Mouse (Mus musculus) left cerebral cortex, postnatal 25 days (tissue): ENCODE measurements around the gene Gls. TPM values are rescaled to one million over a fixed set of nuclear protein-coding genes. Genes with fewer than 3 reads are reported as not detected.

Source experiments
- DNase-seq, 2 experiments: peaks; one replicate each; pipeline ENCODE4 v3.0.0; 2022; ENCODE audit warnings: low spot score in 2 of 2, mixed read lengths in 1 of 2
- intact Hi-C: fragments of 180-260 bp; cut with DNase I; formaldehyde crosslinking; loops from one replicate; pipeline ENCODE4 v1.15.1; 2025
- total RNA-seq, 2 experiments: library from RNA; stranded (reverse); gene quantifications; 2 replicates each; pipeline ENCODE4 v1.2.3; 2021

Gls gene
- 100 to 1,000 TPM; 374 to 387 TPM for total RNA-seq

- intact Hi-C loops, result loop anchor here (2.0 to 5.0 kb wide), 2 partner anchors 49 to 62 kb away; no protein-coding TSS in a partner anchor
- DNase-seq, result peak; percentile 97 to 99
Measured at GRCm38 (mm10) chr1:52233143-52233713, at the start of gene Gls. Gls (minus strand) TSS chr1:52233232.

GRCm38 (mm10) chr1:52279831-52280595 is 47.0 kb upstream of the Gls start:
- intact Hi-C loops, result loop anchor here (5.0 kb wide), 2 partner anchors 48 to 118 kb away; partner anchors contain the start of gene Gls
- peak; percentile 42 to 94 for DNase-seq

DNA sequence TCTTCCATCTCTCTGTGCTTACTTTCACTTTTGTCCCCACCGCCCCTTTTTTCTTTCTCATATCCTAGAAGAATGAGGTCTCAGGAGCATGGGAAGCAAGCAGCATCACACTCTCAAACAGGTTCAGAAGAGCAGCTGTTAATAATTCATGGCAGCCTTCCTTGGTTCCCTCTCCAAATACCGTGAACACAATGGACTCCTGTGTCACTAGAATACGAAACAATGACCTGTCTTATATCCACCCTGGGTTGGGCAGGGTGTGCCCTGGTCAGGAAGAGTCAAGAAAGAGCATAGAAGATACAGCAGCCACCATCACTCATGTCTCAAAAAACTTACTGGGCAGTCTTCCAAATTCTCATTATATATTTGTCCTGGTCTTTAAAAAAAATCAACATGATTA is 46.3 kb upstream of the Gls start:
- intact Hi-C loops, result no loop called here
- DNase-seq, result no peak

DNA sequence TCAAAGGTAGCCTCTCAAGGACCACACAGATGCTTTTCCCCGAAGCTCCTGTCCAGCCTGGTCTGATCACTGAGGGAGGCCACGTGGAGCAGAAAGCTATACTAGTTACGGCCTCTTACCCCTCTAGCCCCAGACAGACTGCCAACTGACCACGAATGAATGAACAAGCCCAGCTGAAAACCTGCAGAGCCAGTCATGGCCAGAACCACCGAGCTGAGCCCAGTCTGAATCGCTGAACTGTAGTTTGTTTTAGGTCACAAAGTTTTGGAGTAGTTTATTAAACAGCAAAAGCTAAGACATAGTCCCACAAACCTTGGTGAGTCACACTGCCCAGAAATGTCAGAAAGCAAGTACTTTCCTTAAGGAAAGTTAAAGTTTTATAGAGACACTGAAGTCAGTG is 45.0 kb upstream of the Gls start:
- DNase-seq, result no peak

DNA sequence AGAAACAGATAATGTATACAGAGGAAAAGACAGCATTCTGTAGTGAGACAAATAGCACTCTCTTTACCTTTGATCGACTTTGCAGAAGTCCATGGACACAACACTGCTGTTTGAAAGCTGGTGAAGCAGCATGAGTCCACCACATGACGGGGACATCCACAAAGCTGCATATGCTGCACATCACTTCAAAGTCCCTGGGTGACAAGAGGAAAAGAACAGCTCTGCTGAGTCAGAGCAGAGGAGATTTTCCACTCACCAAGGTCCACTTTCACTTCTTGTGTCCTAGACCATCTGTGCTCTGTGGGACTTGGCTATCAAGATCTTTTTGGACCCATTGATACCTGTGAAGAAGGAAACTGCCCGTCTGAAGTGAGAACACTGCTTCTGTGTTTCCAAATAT is 41.2 kb upstream of the Gls start:
- intact Hi-C loops, result no loop called here
- peak in 1 of 2 experiments; percentile 31 for DNase-seq

More for the DNA sequence above, 45.0 kb upstream of the Gls start:
- intact Hi-C loops, result no loop called here

GRCm38 (mm10) chr1:52272018-52272678 is 39.1 kb upstream of the Gls start:
- intact Hi-C loops, result no loop called here
- no peak for DNase-seq

DNA sequence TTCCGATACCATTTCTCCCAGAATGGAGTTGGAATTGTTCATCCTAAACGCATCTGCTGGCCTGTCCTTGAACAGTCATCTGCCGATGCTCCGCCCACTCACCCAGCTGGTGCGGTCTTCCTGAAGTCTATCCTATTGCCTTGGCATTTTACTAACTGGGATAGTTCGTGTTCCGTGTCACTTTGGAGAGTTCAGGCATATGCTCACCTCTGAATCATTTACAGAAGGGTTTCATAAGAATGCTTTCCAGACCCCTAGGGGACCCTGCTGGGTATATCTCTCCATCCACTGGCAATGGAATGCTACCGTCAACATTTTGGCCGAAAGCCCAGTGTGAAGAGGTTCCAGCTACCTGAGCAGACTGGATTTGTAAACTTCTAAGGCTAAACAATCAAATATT is 37.3 kb upstream of the Gls start:
- peak in 1 of 2 experiments; percentile 35 for DNase-seq
- intact Hi-C loops, result no loop called here

DNA sequence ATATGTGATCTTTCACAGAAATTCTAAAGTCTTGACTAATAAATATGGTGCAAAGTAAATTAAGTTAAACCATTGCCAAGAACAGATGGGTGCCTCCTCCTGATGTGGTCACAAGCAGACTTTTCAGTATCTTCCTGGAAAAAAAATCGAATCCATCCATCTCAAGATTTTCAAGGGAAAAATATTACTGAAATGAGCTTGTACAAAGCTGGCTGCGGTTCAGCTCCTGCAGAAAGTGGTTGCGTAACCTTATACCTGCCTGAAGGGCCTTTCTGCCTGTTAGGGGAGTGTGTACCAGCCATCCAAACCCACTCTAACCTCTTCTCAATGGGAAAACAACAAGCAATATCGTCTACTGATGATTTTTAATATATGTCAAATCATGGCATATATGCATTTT is 36.6 kb upstream of the Gls start:
- peak in 1 of 2 experiments; percentile 37 for DNase-seq
- intact Hi-C loops, result no loop called here

DNA sequence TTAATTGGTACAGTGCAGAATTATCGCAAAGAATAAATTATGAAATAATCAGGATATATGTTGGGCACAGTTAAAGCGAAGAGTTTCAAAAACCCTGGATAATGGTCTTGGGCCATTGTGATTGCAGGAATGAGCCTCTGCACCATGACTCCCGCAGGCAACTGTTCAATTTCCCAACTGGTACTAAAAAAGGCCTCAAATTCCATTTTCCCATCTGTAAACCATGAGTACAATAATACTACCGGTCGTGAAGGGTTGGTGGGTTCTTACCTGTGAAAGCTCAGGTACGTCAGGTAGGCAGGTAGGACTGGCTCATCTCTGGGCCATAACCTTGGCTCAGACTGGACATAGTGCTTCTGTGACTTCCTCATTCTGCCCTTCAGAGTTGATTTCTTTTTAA is 35.0 kb upstream of the Gls start:
- intact Hi-C loops, result no loop called here
- no peak for DNase-seq

DNA sequence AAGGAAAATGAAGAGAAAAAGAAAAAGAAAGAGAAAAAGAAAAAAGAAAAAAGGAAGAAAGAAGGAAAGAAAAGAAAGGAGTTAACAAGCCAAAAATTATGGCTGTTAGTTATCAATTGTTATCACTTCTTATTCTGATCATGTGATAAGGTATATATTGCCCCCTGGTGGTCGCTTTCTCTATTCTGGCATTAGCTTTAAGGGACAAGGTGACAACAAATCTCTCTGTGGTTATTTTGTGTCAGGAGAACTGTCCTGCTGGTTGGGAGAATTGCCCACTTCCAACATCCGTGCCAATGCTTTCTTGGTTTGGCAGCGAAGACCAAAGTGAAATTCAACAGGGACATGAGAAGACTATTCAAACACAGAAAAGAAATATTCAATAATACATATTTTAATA is 34.6 kb upstream of the Gls start:
- DNase-seq, result no peak
- intact Hi-C loops, result no loop called here

- intact Hi-C loops, result no loop called here
- no peak for DNase-seq
Measured at GRCm38 (mm10) chr1:52265886-52266516, 33.0 kb upstream of the Gls start.

DNA sequence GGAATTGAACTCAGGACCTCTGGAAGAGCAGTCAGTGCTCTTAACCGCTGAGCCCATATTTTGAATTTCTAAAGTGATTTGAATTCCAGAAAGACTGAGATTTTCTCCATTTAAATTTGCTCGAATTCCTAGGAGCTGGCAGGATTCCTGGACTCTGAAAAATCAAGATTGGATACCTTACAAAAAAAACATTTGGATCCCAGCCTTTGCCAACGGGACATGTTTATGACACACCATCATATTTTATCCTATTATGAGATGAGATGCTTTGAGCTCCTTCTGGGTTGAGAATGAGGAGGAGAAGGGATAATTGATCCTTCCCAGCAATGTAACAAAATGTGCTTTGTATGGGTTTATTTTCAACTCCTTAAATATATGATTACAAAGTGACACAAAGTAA is 31.3 kb upstream of the Gls start:
- intact Hi-C loops, result no loop called here
- DNase-seq, result peak in 1 of 2 experiments; percentile 67

GRCm38 (mm10) chr1:52260354-52261090 is 27.5 kb upstream of the Gls start:
- peak in 1 of 2 experiments; percentile 51 for DNase-seq
- intact Hi-C loops, result no loop called here

GRCm38 (mm10) chr1:52258006-52258749 is 25.1 kb upstream of the Gls start:
- intact Hi-C loops, result no loop called here
- no peak for DNase-seq

GRCm38 (mm10) chr1:52256916-52257315 is 23.9 kb upstream of the Gls start:
- intact Hi-C loops, result no loop called here
- no peak for DNase-seq

GRCm38 (mm10) chr1:52256194-52256593 is 23.2 kb upstream of the Gls start:
- DNase-seq, result no peak
- intact Hi-C loops, result no loop called here

GRCm38 (mm10) chr1:52254411-52254810 is 21.4 kb upstream of the Gls start:
- intact Hi-C loops, result no loop called here
- no peak for DNase-seq

DNA sequence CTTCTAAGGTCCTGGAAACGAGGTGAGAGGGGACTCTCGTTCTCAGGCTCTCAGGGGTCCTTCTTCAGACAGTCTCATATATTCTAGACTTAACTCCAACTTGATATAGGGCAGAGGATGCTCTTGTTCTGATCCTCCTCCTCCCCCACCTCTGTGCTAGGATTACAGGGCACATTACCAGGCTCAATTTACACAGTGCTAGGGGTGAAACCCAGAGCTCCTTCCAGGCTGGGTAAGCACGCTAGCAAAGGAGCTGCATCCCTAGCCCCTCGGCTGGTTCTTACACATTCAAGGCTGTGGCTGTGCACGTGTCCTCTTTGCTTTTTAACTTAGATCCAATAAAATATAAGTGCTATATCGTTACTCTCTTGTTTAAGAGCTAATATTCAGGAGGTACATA is 20.4 kb upstream of the Gls start:
- intact Hi-C loops, result no loop called here
- DNase-seq, result no peak

DNA sequence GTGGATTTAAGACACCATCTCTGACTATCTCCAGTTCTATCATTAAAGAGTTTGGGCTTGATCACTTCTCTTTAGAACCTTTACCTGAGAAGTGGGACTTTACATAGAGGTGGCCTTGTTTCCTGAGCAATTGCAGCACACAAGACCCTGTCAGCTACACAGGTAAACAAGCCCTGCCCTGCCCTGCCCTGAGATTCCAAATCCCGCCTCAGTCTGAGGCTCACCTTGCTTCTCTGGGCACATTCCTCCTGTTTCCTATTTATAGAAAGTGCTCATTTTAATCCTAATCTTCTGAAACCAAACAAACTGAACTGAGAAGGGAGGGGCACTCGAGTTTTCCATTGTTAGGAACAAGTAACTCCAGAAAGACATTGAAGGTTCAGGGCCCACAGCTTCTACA is 19.4 kb upstream of the Gls start:
- intact Hi-C loops, result no loop called here
- no peak for DNase-seq
